Mouse (Mus musculus): ENCODE results near the gene Pik3r4.

DNA sequence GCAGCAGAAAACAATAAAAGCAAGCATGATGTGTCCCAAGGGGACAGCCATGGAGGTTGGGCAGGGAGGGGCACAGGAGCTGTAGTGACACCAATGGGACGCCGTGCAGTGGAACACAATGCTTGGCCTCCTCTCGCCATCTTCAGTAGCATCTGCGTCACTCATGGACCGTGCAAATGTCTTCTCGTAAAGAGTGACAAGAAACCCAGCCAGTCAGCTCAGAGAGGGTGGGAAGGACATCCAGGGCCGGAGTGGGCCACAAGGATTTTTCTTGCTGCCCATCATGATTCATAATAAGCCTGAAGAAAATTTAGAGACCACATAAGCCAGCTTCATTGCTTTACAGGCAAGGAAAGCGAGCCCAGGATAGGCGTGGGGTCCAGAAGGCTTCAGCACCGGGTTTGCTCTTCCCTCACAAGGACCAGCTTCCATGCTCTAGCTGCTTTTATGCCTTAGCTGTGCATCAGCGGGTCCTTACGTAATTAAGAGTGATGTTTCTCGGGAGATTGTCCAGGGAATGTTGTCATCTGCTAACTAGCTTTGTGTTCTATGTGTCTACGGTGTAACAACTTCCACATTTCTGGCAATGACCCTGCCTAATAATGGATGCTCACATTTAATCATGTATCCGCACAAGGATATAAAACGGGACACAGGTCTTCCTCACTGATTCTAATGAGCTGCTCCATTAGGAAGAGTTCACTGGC is 61.6 kb downstream of the Pik3r4 start:
- TF ChIP-seq CTCF (IDR thresholded peaks at IDR 0.05; ENCODE audit: control insufficient read depth, insufficient read depth, low read length) (no peak), POLR2A (IDR thresholded peaks at IDR 0.05; ENCODE audit: borderline replicate concordance, control insufficient read depth, low read depth, low read length) (no peak)

Measured in bone marrow, adult 2 months (tissue).